Mouse (Mus musculus) erythroblast, embryonic 14.5 days (primary cell): ENCODE data around the gene Sec16a. TPM values are rescaled to one million over a fixed set of nuclear protein-coding genes. Genes with fewer than 3 reads are reported as not detected.

Experiments used
- H3K27me3 ChIP-seq: 2 replicates; pipeline ENCODE4 v1.6.1; 2012; ENCODE audit warnings: inconsistent platforms; ENCODE audit not compliant: control insufficient read depth
- H3K36me3 ChIP-seq: 2 replicates; pipeline ENCODE4 v1.6.1; 2012; ENCODE audit warnings: mild to moderate bottlenecking, inconsistent platforms; ENCODE audit not compliant: control insufficient read depth
- H3K4me1 ChIP-seq: 2 replicates; pipeline ENCODE4 v1.6.1; 2012; ENCODE audit warnings: inconsistent platforms; ENCODE audit not compliant: control insufficient read depth
- H3K4me3 ChIP-seq: replicated peaks from 2 replicates; pipeline ENCODE3; 2012; ENCODE audit warnings: moderate library complexity, mild to moderate bottlenecking, inconsistent platforms
- H3K9me3 ChIP-seq: 2 replicates; pipeline ENCODE4 v1.6.1; 2012; ENCODE audit warnings: low read length, inconsistent platforms, mixed read lengths; ENCODE audit not compliant: control insufficient read depth
- GATA1 ChIP-seq: IDR thresholded peaks from 2 replicates; pipeline ENCODE4 v1.6.1; 2012; ENCODE audit warnings: low read length, inconsistent platforms, mixed read lengths
- TAL1 ChIP-seq: IDR thresholded peaks from 3 replicates; pipeline ENCODE4 v1.6.1; 2012; ENCODE audit warnings: low read length, inconsistent platforms, mixed read lengths
- polyA plus RNA-seq: library from polyadenylated mRNA; stranded (reverse); fragments of >175 nt; gene quantifications from 2 replicates; pipeline ENCODE4 v1.2.3, GENCODE M21; 2012

Sec16a gene
- polyA plus RNA-seq, 1 experiment: 0.67 TPM

- no peaks in the 10 kb centered on the region for H3K9me3 ChIP-seq
- TF ChIP-seq TAL1: no peak
- no peak for TF ChIP-seq GATA1
- no peak overlapping the region for H3K4me3 ChIP-seq
- H3K27me3 ChIP-seq: no peaks in the 10 kb centered on the region
- peaks cover 8% of the 10 kb centered on the region for H3K4me1 ChIP-seq
- H3K36me3 ChIP-seq: peaks cover 42% of the 10 kb centered on the region; the same call in 1 of the 2 replicates
Measured at GRCm38 (mm10) chr2:26461667-26462066, 16.7 kb upstream of the Sec16a start.

- TF ChIP-seq GATA1 (no peak), TAL1 (no peak)
- Histone ChIP-seq H3K4me1 (peaks cover 8% of the 10 kb centered on the region), H3K36me3 (peaks cover 37% of the 10 kb centered on the region; the same call in 1 of the 2 replicates), H3K4me3 (no peak overlapping the region), H3K9me3 (no peaks in the 10 kb centered on the region), H3K27me3 (no peaks in the 10 kb centered on the region)
Measured at GRCm38 (mm10) chr2:26460837-26461236, 15.8 kb upstream of the Sec16a start.

GRCm38 (mm10) chr2:26460097-26460646, 15.2 kb upstream of the Sec16a start:
- H3K36me3 ChIP-seq: peaks cover 34% of the 10 kb centered on the region; the same call in 1 of the 2 replicates
- H3K4me1 ChIP-seq: peaks cover 8% of the 10 kb centered on the region
- no peaks in the 10 kb centered on the region for H3K27me3 ChIP-seq
- no peak for TF ChIP-seq TAL1
- no peak for TF ChIP-seq GATA1
- no peaks in the 10 kb centered on the region for H3K9me3 ChIP-seq
- no peak overlapping the region for H3K4me3 ChIP-seq

- Histone ChIP-seq H3K4me1 (peaks cover 8% of the 10 kb centered on the region), H3K9me3 (no peaks in the 10 kb centered on the region), H3K36me3 (peaks cover 28% of the 10 kb centered on the region; the same call in 1 of the 2 replicates), H3K27me3 (no peaks in the 10 kb centered on the region), H3K4me3 (no peak overlapping the region)
- no peak for TF ChIP-seq TAL1
- TF ChIP-seq GATA1: no peak
Measured at GRCm38 (mm10) chr2:26459478-26459877, 14.5 kb upstream of the Sec16a start.

GRCm38 (mm10) chr2:26458402-26459124, 13.5 kb upstream of the Sec16a start:
- H3K27me3 ChIP-seq: no peaks in the 10 kb centered on the region
- TF ChIP-seq TAL1 (no peak), GATA1 (no peak)
- H3K4me1 ChIP-seq: peaks cover 8% of the 10 kb centered on the region
- no peak overlapping the region for H3K4me3 ChIP-seq
- no peaks in the 10 kb centered on the region for H3K9me3 ChIP-seq
- H3K36me3 ChIP-seq: peaks cover 25% of the 10 kb centered on the region; the same call in 1 of the 2 replicates

GRCm38 (mm10) chr2:26449121-26450060, 4.4 kb upstream of the Sec16a start:
- Histone ChIP-seq H3K4me3 (no peak overlapping the region), H3K27me3 (no peaks in the 10 kb centered on the region), H3K9me3 (no peaks in the 10 kb centered on the region), H3K4me1 (peaks cover 28% of the 10 kb centered on the region), H3K36me3 (no peaks in the 10 kb centered on the region)
- TF ChIP-seq TAL1 (no peak), GATA1 (no peak)

GRCm38 (mm10) chr2:26447451-26447850, 2.4 kb upstream of the Sec16a start:
- H3K9me3 ChIP-seq: no peaks in the 10 kb centered on the region
- H3K4me1 ChIP-seq: peaks cover 43% of the 10 kb centered on the region
- H3K36me3 ChIP-seq: no peaks in the 10 kb centered on the region
- no peak overlapping the region for H3K4me3 ChIP-seq
- TF ChIP-seq GATA1: no peak
- no peak for TF ChIP-seq TAL1
- H3K27me3 ChIP-seq: no peaks in the 10 kb centered on the region

- H3K4me1 ChIP-seq: peaks cover 43% of the 10 kb centered on the region
- TF ChIP-seq TAL1 (no peak), GATA1 (no peak)
- peaks cover 2% of the 10 kb centered on the region for H3K36me3 ChIP-seq
- no peaks in the 10 kb centered on the region for H3K9me3 ChIP-seq
- no peaks in the 10 kb centered on the region for H3K27me3 ChIP-seq
- peak overlapping the region; percentile 86 for H3K4me3 ChIP-seq
Measured at GRCm38 (mm10) chr2:26446671-26447070, 1.7 kb upstream of the Sec16a start.
